Mouse (Mus musculus) embryonic facial prominence, embryonic 10.5 days (tissue): Measurements from ENCODE around the gene Atp5k. TPM values are rescaled to one million over a fixed set of nuclear protein-coding genes. Genes with fewer than 3 reads are reported as not detected.
A peak's percentile ranks its signal among the peaks of the same experiment; 100 is the strongest.

Experiments
- DNase-seq: peaks from one replicate; pipeline ENCODE4 v3.0.0-alpha.2; 2017; ENCODE audit warnings: low spot score
- H3K27ac ChIP-seq: fragments of 300-500 bp; sonication (generic); replicated peaks from 2 replicates; pipeline ENCODE4 v1.5.1; 2016; ENCODE audit warnings: mild to moderate bottlenecking
- H3K27me3 ChIP-seq: fragments of 300-500 bp; sonication (generic); replicated peaks from 2 replicates; pipeline ENCODE4 v1.6.1; 2016; ENCODE audit warnings: low read depth, mild to moderate bottlenecking; ENCODE audit not compliant: poor library complexity, severe bottlenecking
- H3K36me3 ChIP-seq: fragments of 300-500 bp; sonication (generic); replicated peaks from 2 replicates; pipeline ENCODE4 v1.6.1; 2016; ENCODE audit warnings: mild to moderate bottlenecking, moderate library complexity
- H3K4me1 ChIP-seq: fragments of 300-500 bp; sonication (generic); 2 replicates; pipeline ENCODE4 v1.6.1; 2016
- H3K4me3 ChIP-seq: fragments of 300-500 bp; sonication (generic); 2 replicates; pipeline ENCODE4 v1.5.1; 2016; ENCODE audit warnings: mild to moderate bottlenecking, moderate library complexity
- H3K9me3 ChIP-seq: fragments of 300-500 bp; sonication (generic); 2 replicates; pipeline ENCODE4 v1.6.1; 2016; ENCODE audit warnings: mild to moderate bottlenecking
- WGBS: fragments of 180-500 bp; shearing (Covaris S2); methylation state at CpG from one replicate; pipeline ENCODE4 v1.1.7; 2016; 5-methylcytosine and 5-hydroxymethylcytosine counted together
- polyA plus RNA-seq: library from polyadenylated mRNA; unstranded; fragments of >200 nt; fragmentation: Nextera tagmentation; extraction: Ambion mirVana; gene quantifications from 2 replicates; pipeline ENCODE4 v1.2.1, GENCODE M21; 2016

The Atp5k gene
- polyA plus RNA-seq, 1 experiment from 2014 or later = 386 TPM

DNA sequence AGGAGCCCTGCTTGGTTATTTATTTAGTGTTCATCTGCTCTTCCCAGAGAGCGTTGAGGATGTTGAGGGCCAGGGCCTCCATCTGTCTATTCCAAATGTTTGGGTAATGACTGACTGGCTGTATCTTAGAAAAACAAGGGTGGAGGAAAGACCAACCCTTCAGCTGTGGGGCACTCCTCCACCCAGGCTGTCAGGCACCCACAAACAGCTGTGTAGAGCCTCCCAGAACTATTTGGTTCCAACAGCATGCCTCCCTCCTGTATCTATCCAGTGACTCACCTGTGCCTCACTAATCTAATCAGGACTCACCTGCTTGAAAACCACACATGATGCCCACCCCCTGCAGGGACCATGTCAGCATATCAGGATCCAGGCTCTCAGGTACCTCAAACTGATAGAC is 18.2 kb upstream of the Atp5k start:
- Histone ChIP-seq H3K36me3 (no peaks in the 10 kb centered on the region), H3K4me3 (no peak overlapping the region), H3K4me1 (peaks cover 20% of the 10 kb centered on the region), H3K9me3 (no peaks in the 10 kb centered on the region), H3K27me3 (peaks cover 24% of the 10 kb centered on the region), H3K27ac (no peak overlapping the region)
- DNase-seq = no peak
- WGBS = 87% methylated on average over 1 of the region's 1 CpGs

DNA sequence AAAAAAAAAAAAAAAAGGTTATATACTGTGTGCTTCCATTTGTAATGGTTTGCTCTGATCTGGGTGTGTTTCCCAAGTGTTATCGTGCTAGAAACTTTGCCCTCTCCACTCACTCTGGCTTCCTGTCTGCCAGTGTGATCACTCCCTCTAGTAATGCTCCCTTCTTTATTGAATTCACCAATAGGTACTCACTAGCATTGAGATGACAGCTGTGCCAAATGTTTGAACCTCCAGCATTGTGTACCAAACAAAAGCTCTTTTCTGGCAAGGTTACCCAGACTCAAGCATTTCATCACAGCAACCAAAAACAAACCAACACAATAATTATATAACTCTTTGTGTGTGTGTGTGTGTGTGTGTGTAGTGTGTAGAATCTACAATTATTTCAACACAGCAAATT is 17.4 kb upstream of the Atp5k start:
- Histone ChIP-seq H3K36me3 (no peaks in the 10 kb centered on the region), H3K27ac (no peak overlapping the region), H3K4me3 (no peak overlapping the region), H3K9me3 (no peaks in the 10 kb centered on the region), H3K4me1 (peaks cover 20% of the 10 kb centered on the region), H3K27me3 (peaks cover 32% of the 10 kb centered on the region)
- 74% methylated on average over 1 of the region's 1 CpGs for WGBS
- no peak for DNase-seq

DNA sequence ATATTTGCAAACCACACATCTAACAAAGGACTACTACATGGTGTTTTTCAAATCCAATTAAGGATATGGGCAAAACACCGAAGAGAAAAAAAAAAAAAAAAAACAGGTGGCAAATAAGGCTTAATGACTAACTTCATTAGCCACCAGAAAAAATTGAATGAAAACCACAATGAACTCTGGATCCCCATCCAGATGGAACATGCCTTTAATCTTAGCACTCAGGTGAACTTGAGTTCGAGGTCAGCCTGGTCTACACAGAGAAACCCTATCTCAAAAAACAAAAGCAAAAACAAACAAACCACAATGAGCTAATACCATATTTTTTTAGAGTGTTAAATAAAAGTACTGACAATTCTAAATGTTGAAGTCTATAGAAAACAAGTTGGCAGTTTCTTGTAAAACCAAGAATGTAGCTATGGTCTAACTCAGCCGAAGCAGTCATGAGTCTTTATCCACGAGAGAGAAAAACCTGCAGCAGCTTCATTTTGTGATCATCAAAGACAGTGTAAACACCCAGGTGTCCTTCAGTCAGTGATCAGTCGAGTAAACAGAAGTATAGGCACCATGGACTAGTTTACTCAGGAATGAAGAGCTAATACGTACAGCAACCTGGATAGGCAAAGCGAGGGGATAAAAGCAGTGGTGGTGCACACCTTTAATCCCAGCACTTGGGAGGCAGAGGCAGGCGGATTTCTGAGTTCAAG is 16.7 kb upstream of the Atp5k start:
- 81% methylated on average over 8 of the region's 8 CpGs for WGBS
- Histone ChIP-seq H3K9me3 (no peaks in the 10 kb centered on the region), H3K4me3 (no peak overlapping the region), H3K27ac (no peak overlapping the region), H3K27me3 (peaks cover 38% of the 10 kb centered on the region), H3K4me1 (peaks cover 20% of the 10 kb centered on the region), H3K36me3 (no peaks in the 10 kb centered on the region)
- no peak for DNase-seq

DNA sequence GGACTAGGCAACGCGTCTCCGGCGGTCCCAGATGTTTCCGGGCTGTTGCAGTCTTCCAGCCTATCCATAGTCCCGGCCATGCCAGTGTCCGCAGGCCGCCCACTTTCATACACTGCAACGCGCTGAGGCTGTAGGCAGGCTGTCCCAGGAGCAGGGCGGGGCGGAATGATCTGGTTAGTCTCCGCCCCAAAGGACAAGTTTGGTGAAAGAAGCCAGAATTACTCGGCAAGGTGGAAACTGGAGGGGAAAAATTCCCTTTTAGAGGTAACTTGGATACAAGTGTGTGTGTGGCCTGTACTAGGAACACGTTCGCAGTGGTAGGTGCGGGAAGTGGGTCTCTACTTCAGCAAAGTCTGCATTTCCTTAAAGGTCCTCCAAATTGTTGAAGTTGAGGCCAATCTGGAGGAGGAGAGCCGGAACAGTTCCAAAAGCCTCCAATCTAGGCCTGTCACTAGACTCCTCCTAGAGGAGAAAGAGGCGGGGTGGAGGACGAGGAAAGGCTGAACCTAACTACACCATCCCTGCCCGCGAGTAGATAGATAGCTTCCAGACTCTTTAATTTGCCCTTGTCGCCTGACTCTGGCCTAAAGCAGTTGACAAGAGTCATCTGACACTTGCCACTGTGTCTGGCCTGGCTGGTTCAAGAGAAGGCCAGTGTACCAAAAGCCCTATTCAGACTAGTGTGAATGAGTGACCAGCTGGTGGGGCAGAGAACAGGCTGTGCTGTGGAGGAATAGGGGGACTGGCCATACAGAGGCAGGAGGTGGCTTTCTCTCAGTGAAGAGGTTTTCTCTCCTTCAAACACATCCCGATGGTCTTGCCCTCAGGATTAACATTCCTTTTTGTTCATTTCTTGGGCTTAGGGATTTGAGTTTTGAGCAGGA is 14.8 kb upstream of the Atp5k start, which contains the start of gene Mfsd7a:
TSS of gene Mfsd7a (minus strand) at position 107 of the 884 bp plus-strand sequence.
- WGBS = 13% methylated on average over 24 of the region's 24 CpGs
- H3K4me3 ChIP-seq = peak within 1 kb of the TSS; percentile 56
- no peaks in the 10 kb centered on the region for H3K9me3 ChIP-seq
- peaks cover 43% of the 10 kb centered on the region for H3K27me3 ChIP-seq
- H3K4me1 ChIP-seq = peaks cover 20% of the 10 kb centered on the region
- peak; percentile 75 for DNase-seq
- H3K27ac ChIP-seq = peak within 1 kb of the TSS; percentile 48
- no peaks in the 10 kb centered on the region for H3K36me3 ChIP-seq

DNA sequence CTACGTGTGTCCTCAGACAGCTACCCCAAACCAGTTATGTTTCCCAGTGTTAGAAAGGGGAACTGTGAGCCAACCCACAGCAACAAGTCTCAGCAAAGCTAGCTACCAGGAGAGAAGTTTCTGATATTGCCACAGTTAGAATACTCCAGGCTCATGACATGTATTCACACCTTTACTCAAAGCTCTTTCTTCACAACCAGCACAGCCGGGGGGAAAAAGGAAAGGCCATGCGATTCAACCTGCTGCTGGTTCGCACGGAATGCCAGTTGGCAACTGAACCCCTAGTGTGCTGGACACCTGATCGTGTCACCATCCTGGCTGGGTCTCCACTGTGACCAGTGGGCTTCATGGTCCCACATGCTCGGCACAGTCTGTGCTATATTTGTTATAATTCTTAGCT is 13.6 kb upstream of the Atp5k start:
- H3K4me3 ChIP-seq = peak overlapping the region; percentile 56; the same call in 1 of the 2 replicates
- 87% methylated on average over 7 of the region's 7 CpGs for WGBS
- peaks cover 20% of the 10 kb centered on the region for H3K4me1 ChIP-seq
- H3K36me3 ChIP-seq = no peaks in the 10 kb centered on the region
- no peaks in the 10 kb centered on the region for H3K9me3 ChIP-seq
- no peak overlapping the region for H3K27ac ChIP-seq
- DNase-seq = no peak
- H3K27me3 ChIP-seq = peaks cover 43% of the 10 kb centered on the region

DNA sequence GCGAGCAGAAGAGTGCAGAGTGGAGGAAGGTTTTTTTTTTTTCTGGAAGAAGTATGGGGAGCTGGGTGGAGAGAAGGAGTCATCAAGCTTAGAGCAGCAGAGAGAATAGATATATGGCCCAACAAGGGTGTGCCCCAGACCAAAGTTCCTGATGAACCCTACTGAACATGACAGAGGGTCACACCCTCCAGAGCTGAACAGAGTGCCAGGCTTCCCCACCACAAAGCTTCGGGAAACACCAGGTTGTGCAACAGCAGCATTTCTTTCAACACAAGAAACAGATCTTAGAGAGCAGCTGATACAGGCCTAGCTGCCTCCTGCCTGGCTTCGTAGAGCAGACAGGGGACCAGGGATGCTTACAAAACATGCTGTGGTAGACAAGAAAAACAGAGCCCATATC is 12.7 kb upstream of the Atp5k start:
- Histone ChIP-seq H3K27me3 (peaks cover 43% of the 10 kb centered on the region), H3K9me3 (no peaks in the 10 kb centered on the region), H3K4me3 (no peak overlapping the region), H3K4me1 (peaks cover 20% of the 10 kb centered on the region), H3K36me3 (no peaks in the 10 kb centered on the region), H3K27ac (no peak overlapping the region)
- no peak for DNase-seq
- 83% methylated on average over 3 of the region's 3 CpGs for WGBS

DNA sequence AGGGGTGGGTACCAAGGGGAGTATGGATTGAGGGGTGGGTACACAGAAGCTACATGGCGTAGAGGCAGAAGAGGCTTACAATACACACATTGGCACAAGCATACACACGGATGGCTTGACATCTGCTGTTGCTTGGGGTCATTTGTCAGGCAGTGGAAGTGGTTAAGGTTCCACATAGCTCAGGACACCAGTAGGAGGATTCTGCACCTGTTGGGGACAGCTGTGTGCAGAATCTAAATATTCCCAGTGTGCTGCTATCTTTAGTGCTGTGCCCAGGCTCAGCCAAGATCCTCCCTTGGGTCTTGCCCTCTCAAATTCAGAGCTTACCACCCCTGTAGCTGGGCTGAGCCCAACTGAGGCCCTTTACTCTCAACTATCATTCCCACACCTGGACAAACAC is 1.9 kb upstream of the Atp5k start:
- H3K4me3 ChIP-seq = no peak overlapping the region
- peaks cover 16% of the 10 kb centered on the region for H3K4me1 ChIP-seq
- no peaks in the 10 kb centered on the region for H3K9me3 ChIP-seq
- H3K36me3 ChIP-seq = peaks cover 21% of the 10 kb centered on the region
- H3K27ac ChIP-seq = no peak overlapping the region
- no peak for DNase-seq
- 70% methylated on average over 2 of the region's 2 CpGs for WGBS
- no peaks in the 10 kb centered on the region for H3K27me3 ChIP-seq

DNA sequence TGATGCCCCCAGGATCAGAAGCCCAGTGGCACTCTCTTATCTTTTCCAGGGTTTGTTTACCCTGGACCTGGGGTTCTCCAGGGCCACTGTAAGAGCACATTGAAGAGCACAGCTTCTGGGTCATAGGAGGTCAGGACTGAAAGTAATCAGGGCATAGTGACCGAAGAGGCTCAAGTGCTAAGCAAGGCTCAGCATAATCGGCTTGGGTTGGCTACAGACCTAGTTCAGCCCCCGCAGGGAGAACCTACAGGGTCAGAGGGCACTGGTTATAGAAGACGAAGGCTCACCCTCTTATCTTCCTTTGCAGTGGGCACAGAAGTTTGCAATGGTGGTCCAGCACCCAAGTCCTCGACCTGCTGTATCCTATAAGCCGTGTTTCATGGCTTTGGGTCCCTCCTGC is 3.1 kb downstream of the Atp5k start:
- 89% methylated on average over 6 of the region's 6 CpGs for WGBS

DNA sequence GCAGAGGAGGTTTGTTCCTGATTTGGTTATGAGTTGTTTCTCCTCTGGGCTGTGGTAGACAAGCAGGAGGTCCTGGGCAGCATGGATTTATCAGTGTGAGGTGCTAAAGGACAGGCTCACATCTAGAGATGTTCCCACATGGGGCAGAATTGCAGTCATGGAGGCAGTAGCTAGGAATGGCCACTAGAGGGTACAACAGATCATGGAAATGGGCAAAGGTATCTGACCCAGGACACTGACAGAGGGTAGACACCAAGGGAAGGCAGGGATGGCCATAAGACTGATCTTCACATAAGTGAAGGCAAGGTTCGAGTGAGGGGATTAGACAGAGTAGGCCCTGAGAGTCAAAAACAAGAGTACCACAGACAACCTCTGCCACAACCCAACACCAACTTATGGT is 7.1 kb downstream of the Atp5k start:
- no peaks in the 10 kb centered on the region for H3K4me1 ChIP-seq
- H3K36me3 ChIP-seq = peaks cover 28% of the 10 kb centered on the region
- H3K9me3 ChIP-seq = no peaks in the 10 kb centered on the region
- H3K4me3 ChIP-seq = no peak overlapping the region
- WGBS = 74% methylated on average over 1 of the region's 1 CpGs
- peak; percentile 47 for DNase-seq
- H3K27me3 ChIP-seq = no peaks in the 10 kb centered on the region
- H3K27ac ChIP-seq = no peak overlapping the region

More for the DNA sequence above, 3.1 kb downstream of the Atp5k start:
- peaks cover 16% of the 10 kb centered on the region for H3K4me1 ChIP-seq
- no peak overlapping the region for H3K27ac ChIP-seq
- no peaks in the 10 kb centered on the region for H3K9me3 ChIP-seq
- no peaks in the 10 kb centered on the region for H3K27me3 ChIP-seq
- no peak for DNase-seq
- H3K36me3 ChIP-seq = peaks cover 38% of the 10 kb centered on the region
- H3K4me3 ChIP-seq = no peak overlapping the region

DNA sequence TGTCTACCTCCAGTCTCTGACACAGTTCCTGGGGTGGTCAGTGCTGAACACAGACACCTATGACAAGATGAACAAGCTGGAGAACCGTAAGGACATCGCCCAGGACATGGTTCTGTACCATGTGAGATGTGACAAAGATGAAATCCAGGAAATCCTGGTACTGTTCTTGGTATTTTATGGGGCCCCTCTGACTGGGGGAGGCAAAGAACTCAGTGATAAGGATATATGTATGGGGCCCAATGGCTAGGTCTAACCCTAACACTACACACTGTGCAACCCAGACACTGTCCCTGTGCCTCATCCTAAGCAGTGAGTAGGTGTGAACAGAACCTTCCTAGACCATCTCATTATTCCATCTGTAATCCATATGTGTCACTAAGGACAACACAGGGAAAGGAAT is 10.8 kb downstream of the Atp5k start:
- no peak overlapping the region for H3K4me3 ChIP-seq
- H3K36me3 ChIP-seq = no peaks in the 10 kb centered on the region
- 89% methylated on average over 2 of the region's 2 CpGs for WGBS
- H3K27me3 ChIP-seq = no peaks in the 10 kb centered on the region
- DNase-seq = no peak
- H3K4me1 ChIP-seq = no peaks in the 10 kb centered on the region
- no peaks in the 10 kb centered on the region for H3K9me3 ChIP-seq
- no peak overlapping the region for H3K27ac ChIP-seq

DNA sequence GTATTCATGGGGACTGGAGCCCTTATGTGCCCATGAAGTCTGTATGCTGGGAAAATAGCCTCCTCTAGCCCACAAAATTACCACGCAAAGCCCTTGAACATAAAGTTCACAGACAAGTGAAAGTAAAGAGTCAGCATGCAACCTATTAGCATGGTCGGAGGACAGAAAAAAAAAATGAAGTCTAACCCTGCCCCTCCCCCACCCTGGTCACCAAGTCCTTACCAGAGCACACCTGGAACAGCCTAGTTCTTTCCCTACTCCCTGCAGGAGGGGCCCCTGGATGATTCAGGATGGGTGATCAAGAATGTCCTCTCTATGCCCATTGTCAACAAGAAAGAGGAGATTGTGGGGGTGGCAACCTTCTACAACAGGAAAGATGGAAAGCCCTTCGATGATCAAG is 11.5 kb downstream of the Atp5k start:
- no peaks in the 10 kb centered on the region for H3K27me3 ChIP-seq
- H3K36me3 ChIP-seq = no peaks in the 10 kb centered on the region
- no peak for DNase-seq
- 83% methylated on average over 3 of the region's 3 CpGs for WGBS
- no peak overlapping the region for H3K27ac ChIP-seq
- no peaks in the 10 kb centered on the region for H3K4me1 ChIP-seq
- H3K9me3 ChIP-seq = no peaks in the 10 kb centered on the region
- H3K4me3 ChIP-seq = no peak overlapping the region

DNA sequence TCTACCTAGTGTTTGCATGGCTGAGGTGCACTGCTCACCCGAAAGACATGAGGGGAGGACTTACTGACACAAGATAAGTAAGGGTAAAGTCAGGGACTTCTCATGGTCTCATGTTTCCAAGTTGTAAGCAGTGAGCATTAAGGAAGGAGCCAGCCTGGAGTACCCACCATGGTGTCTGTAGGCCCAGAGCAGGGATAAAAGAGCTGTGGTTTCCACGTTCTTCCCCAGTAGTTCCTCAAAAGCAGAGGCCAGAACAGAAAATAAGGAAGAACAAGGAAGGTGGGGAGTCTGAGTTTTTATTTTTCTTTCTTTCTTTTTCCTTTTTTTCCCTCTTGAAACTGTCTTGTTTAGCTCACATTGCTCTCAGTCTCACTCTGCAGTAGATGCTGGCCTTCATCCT is 19.5 kb downstream of the Atp5k start:
- Histone ChIP-seq H3K9me3 (no peaks in the 10 kb centered on the region), H3K27ac (no peak overlapping the region), H3K4me3 (no peak overlapping the region), H3K4me1 (no peaks in the 10 kb centered on the region), H3K36me3 (no peaks in the 10 kb centered on the region), H3K27me3 (no peaks in the 10 kb centered on the region)
- DNase-seq = no peak
- WGBS = 79% methylated on average over 2 of the region's 2 CpGs

DNA sequence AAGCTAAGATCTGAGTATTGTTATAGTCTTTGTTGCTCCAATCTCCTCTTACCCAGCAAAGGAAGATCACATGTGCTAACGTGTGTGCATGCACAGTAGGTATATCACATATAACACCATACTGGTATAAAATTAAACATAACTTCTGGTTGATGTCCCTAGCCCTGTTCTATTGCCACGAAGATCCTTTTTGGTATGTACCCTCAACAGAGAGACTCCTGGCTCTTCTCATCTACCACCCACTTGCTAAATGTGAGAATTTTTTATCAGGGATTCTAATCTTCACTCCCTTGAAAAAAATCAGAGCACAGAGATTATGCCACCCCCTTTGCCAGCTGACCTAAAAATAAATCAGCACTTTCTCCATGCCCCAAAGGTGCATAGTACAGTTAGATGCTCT is 27.3 kb downstream of the Atp5k start:
- WGBS = 78% methylated on average over 2 of the region's 2 CpGs
- DNase-seq = no peak
- no peak overlapping the region for H3K4me3 ChIP-seq

More for the DNA sequence above, 27.3 kb downstream of the Atp5k start:
- Histone ChIP-seq H3K27me3 (no peaks in the 10 kb centered on the region), H3K36me3 (no peaks in the 10 kb centered on the region), H3K4me1 (no peaks in the 10 kb centered on the region), H3K9me3 (no peaks in the 10 kb centered on the region), H3K27ac (no peak overlapping the region)
